Mouse (Mus musculus) c-Kit-positive CD71-positive TER-119-positive erythroid progenitor cells, embryonic 14.5 days (primary cell): ENCODE measurements around the gene Zfp385b.

Experiments
- DNase-seq: peaks from one replicate; pipeline ENCODE4 v3.0.0-alpha.2; 2013; ENCODE audit warnings: low spot score

Zfp385b gene

DNA sequence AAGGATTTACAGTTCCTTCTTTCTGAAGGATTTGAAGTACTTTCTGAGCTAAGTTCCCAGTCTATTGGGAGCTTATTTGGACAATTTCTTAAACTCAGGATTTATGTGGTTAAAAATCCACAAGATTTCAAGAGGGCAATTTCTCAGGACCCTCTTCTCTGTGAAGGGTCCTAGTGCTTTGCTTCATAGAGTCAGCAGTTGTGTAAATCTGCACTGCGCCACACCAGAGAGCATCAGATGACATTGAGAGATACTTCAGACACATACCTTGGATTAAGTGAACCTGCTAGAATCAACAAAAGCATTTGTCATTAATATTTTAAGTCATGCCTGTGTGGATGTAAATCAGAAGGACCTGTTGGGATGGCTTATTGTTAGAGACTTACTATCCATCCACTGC is 439.5 kb downstream of the Zfp385b start:
- no peak for DNase-seq

DNA sequence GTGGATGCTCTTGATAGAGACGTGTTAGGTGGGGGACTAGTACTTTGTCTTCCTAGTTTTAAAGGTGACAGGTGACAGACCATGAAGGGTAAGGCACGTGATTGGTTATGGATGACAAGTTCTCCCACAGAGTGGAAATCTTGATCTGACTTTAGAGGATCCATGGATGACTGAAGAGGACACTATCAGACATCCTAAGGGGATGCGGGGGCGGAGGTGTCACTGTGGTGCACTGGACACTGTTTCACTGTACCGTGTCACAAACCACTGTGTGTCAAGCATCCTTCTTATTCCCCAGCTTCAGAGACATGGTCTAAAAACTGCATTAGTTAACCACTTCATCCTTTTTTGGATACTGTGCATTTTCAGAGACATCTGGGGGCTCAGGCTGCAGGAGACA is 440.1 kb downstream of the Zfp385b start:
- DNase-seq = no peak

DNA sequence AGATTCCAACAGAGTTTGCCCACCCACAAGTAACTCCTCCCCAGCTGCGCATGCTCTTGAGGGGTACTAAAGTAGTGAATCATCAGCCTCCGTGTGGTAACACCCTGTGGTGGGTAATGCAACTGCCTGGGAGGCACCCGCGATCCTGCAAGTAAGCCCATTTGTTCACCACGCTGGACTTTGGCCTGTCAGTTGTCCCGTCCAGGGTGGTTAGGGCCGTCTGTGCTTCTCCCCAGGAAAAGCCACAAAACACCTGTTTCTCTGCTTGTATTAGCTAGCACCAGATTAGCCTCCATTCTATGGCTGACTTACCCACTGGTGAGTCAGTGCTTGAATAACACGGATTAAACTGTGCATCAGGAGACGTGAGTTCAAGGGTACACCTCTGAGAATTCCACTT is 442.6 kb downstream of the Zfp385b start:
- DNase-seq = no peak

DNA sequence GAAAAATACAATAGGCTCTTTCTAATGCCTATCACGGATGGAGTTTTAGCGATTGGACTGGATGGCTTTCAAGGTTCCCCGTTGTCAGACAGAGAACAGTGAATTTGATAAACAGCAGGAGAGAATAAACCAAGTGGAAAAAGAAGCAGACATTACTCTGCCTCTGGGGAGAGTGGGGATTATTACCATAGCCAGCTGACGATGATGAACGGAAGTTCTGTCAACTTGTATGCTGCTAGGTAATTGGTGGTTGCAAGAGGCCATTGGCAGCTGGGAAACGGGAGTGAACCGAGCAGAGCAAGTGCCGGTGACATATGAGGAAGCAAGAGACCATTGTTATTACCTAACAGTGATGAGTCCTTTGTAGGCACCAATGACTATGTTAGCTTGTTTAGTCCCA is 444.3 kb downstream of the Zfp385b start:
- DNase-seq = no peak

DNA sequence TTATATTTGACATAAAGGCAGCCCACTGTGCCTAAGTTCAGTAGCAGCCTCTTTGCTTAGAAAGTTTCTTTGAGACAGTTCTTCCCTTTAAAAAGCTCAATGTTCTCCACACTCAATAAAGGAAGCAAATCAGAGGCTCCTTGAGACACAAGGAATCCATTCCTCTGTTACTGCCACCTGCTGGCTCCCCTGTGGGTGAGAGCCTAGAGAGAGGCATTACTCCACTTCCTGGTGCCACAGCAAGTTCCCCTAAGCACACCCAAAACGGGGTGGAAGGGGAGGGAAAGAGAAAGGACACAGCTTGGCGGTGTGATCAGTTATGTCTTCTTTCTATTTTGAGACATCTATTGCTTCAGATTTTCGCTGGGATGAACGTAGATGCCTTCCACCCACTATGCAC is 450.3 kb downstream of the Zfp385b start:
- no peak for DNase-seq
